Mouse (Mus musculus) E14TG2a.4 (cell line): ENCODE measurements around the gene Sergef.

ENCODE experiments used
- H3K27me3 ChIP-seq: 2 replicates; pipeline ENCODE4 v1.6.1; 2014; ENCODE audit warnings: low read length, control low read depth; ENCODE audit not compliant: insufficient read depth
- H3K36me3 ChIP-seq: 2 replicates; pipeline ENCODE4 v1.6.1; 2014; ENCODE audit warnings: low read length, control low read depth; ENCODE audit not compliant: insufficient read depth
- H3K4me1 ChIP-seq: replicated peaks from 2 replicates; pipeline ENCODE4 v1.6.1; 2014; ENCODE audit warnings: low read depth, low read length, control low read depth
- H3K4me3 ChIP-seq: replicated peaks from 2 replicates; pipeline ENCODE4 v1.5.1; 2014; ENCODE audit warnings: mild to moderate bottlenecking, low read length
- H3K9me3 ChIP-seq: 2 replicates; pipeline ENCODE4 v1.6.1; 2014; ENCODE audit warnings: low read length, control low read depth
- CTCF ChIP-seq: conservative IDR thresholded peaks from 2 replicates; pipeline ENCODE4 v1.5.1; 2014; ENCODE audit warnings: low read length
- NANOG ChIP-seq: IDR thresholded peaks from 2 replicates; pipeline ENCODE4 v1.6.1; 2014; ENCODE audit warnings: borderline replicate concordance, low read length, mixed read lengths
- POU5F1 ChIP-seq: IDR thresholded peaks from 2 replicates; pipeline ENCODE4 v1.6.1; 2014; ENCODE audit warnings: low read length, borderline replicate concordance

The Sergef gene

DNA sequence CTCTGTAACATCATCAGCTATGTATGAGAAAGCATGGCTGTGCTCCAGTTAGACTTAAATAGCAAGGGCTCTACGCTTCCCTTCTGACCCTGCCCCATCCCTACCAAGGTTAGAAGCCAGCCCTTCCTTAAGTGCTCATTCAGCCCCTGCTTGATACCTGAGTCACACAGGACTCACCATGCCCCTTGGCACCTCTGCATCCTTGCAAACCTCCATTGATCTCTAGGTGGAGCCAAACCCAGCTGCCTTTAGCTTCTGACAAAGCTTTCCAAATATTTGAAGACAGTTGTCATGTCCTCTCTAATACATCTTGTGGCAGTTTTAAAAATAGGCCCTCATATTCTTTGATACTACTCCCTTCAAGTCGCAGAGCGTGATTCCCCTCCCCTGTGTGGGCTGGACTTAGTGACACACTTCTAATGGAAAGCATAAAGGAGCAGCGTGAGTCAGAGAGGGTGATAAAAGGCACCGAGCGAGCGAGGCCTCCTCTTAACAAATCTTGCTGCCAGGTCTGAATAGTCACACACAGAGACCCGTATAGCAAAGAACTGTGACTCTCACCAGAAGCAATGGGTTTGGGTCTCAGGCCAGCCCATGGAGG, 11.1 kb downstream of the Sergef start:
- H3K36me3 ChIP-seq: no peaks in the 10 kb centered on the region
- H3K4me1 ChIP-seq: no peaks in the 10 kb centered on the region
- H3K4me3 ChIP-seq: no peak overlapping the region
- no peaks in the 10 kb centered on the region for H3K27me3 ChIP-seq
- TF ChIP-seq CTCF: no peak
- TF ChIP-seq POU5F1: no peak
- no peak for TF ChIP-seq NANOG
- no peaks in the 10 kb centered on the region for H3K9me3 ChIP-seq

DNA sequence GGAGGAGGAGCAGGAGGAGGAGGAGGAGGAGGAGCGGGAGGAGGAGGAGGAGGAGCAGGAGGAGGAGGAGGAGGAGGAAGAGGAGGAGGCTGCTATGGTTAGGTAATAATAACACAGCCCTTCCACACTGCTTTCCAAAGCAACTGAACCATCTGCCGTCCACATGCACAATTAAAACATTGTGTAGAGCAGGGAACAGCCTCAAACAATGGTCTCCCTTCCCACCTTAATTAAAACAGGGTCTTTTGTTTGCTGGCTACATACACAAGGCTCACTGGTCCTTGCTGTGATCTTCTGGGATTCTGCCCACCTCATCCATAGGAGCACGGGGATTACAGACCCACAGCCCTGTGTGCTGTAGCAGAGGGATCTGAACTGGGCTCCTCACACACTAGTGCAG, 15.6 kb downstream of the Sergef start:
- Histone ChIP-seq H3K27me3 (peaks cover 7% of the 10 kb centered on the region), H3K4me1 (peaks cover 2% of the 10 kb centered on the region), H3K4me3 (no peak overlapping the region), H3K36me3 (0 out of 2 replicates have a peak, but pooled peaks cover 3% of the 10 kb centered on the region), H3K9me3 (no peaks in the 10 kb centered on the region)
- no peak for TF ChIP-seq POU5F1
- no peak for TF ChIP-seq NANOG
- no peak for TF ChIP-seq CTCF

GRCm38 (mm10) chr7:46618416-46619110, 21.0 kb downstream of the Sergef start:
- H3K4me1 ChIP-seq: peaks cover 15% of the 10 kb centered on the region
- peak overlapping the region; percentile 24; the same call in 1 of the 2 replicates for H3K4me3 ChIP-seq
- no peaks in the 10 kb centered on the region for H3K9me3 ChIP-seq
- H3K36me3 ChIP-seq: 0 out of 2 replicates have a peak, but pooled peaks cover 4% of the 10 kb centered on the region
- H3K27me3 ChIP-seq: peaks cover 14% of the 10 kb centered on the region
- TF ChIP-seq CTCF: no peak
- TF ChIP-seq POU5F1: no peak
- TF ChIP-seq NANOG: no peak

GRCm38 (mm10) chr7:46616429-46617005, 23.1 kb downstream of the Sergef start:
- Histone ChIP-seq H3K9me3 (no peaks in the 10 kb centered on the region), H3K4me3 (no peak overlapping the region), H3K4me1 (peaks cover 15% of the 10 kb centered on the region), H3K27me3 (peaks cover 14% of the 10 kb centered on the region), H3K36me3 (peaks cover 4% of the 10 kb centered on the region; the same call in 1 of the 2 replicates)
- TF ChIP-seq CTCF (no peak), POU5F1 (no peak), NANOG (no peak)

DNA sequence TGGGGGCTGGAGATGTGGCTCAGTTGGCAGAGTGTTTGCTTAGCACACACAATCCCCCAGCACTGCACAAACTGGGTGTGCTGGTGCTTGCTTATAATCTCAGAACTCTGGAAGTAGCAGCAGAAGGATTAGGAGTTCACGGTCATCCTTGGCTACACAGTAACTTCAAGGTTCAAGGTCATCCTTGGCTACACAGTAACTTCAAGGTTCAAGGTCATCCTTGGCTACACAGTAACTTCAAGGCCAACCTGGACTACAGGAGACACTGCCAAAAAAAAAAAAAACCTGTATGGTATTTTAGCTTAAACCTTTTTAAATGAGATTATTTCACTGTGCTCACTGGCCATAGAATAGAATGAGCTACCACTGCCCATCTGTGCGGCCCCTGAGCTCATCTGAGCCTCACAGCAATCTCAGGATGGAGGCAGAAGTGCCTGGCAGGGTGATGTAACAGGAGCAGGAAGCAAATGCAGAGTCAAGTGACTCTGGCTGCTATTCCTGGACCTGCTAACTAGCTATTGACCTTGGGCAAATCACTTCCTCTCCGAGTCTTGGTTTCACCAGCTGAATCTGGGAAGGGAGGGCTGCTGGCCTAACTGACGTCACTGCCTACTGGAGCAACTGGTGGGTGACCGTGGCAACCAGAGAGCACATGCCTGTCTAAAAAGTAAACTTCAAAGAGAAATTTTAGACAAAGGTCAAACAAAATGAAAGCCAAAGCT, 24.2 kb downstream of the Sergef start:
- H3K9me3 ChIP-seq: no peaks in the 10 kb centered on the region
- no peak overlapping the region for H3K4me3 ChIP-seq
- TF ChIP-seq NANOG: no peak
- TF ChIP-seq CTCF: no peak
- TF ChIP-seq POU5F1: no peak
- H3K27me3 ChIP-seq: peaks cover 14% of the 10 kb centered on the region
- peaks cover 4% of the 10 kb centered on the region; the same call in 1 of the 2 replicates for H3K36me3 ChIP-seq
- H3K4me1 ChIP-seq: peaks cover 15% of the 10 kb centered on the region

- H3K4me1 ChIP-seq: peaks cover 15% of the 10 kb centered on the region
- peaks cover 10% of the 10 kb centered on the region for H3K27me3 ChIP-seq
- H3K9me3 ChIP-seq: no peaks in the 10 kb centered on the region
- peaks cover 4% of the 10 kb centered on the region; the same call in 1 of the 2 replicates for H3K36me3 ChIP-seq
- H3K4me3 ChIP-seq: no peak overlapping the region
- TF ChIP-seq NANOG (no peak), POU5F1 (no peak), CTCF (no peak)
These were observed 25.3 kb downstream of the Sergef start for GRCm38 (mm10) chr7:46614263-46614662.

DNA sequence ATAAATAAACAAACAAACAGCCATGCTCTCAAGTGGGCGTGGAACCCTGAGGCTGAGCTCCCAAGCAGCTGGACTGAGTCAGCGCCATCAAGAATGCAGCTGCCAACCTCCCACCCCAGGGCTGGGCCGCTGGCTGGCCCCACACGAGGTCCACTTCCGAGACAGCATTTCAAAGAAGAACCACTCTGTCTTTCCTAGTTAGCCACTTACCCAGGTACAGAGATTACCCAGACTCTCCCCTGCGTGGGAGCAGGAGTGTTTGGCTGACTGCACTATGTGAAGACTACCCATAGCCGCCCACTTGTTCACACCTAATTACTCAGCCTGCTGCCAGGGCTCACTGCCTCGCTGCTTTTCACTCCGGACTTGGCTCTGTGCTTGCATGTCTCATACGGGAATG, 26.5 kb downstream of the Sergef start:
- TF ChIP-seq POU5F1: no peak
- no peak for TF ChIP-seq CTCF
- no peak for TF ChIP-seq NANOG
- peaks cover 14% of the 10 kb centered on the region for H3K4me1 ChIP-seq
- H3K27me3 ChIP-seq: no peaks in the 10 kb centered on the region

GRCm38 (mm10) chr7:46612421-46612937, 27.1 kb downstream of the Sergef start:
- H3K4me1 ChIP-seq: peaks cover 19% of the 10 kb centered on the region
- no peak overlapping the region for H3K4me3 ChIP-seq
- no peaks in the 10 kb centered on the region; the same call in 1 of the 2 replicates for H3K36me3 ChIP-seq
- H3K27me3 ChIP-seq: no peaks in the 10 kb centered on the region
- no peaks in the 10 kb centered on the region for H3K9me3 ChIP-seq
- TF ChIP-seq NANOG (no peak), CTCF (no peak), POU5F1 (no peak)

More for the DNA sequence above, 26.5 kb downstream of the Sergef start:
- no peaks in the 10 kb centered on the region for H3K9me3 ChIP-seq
- H3K4me3 ChIP-seq: no peak overlapping the region
- no peaks in the 10 kb centered on the region; the same call in 1 of the 2 replicates for H3K36me3 ChIP-seq
